Mouse (Mus musculus): ENCODE measurements around the gene Nmur1.
A peak's percentile ranks its signal among the peaks of the same experiment; 100 is the strongest.

GRCm38 (mm10) chr1:86404834-86405233 is 21.2 kb downstream of the Nmur1 start:
- peak; percentile 56 for TF ChIP-seq CTCF (IDR thresholded peaks at IDR 0.05; ENCODE audit: low read depth, low read length)
- no peak for TF ChIP-seq POLR2A (IDR thresholded peaks at IDR 0.05; ENCODE audit: borderline replicate concordance, low read depth, low read length)
